Mouse (Mus musculus): ENCODE measurements at regions not wholly inside any gene's neighbourhood (a gene's known extent, or its start where the extent isn't known, plus 50 kb on each side); places are given as distances from the start of the nearest gene placed in this dataset.

DNA sequence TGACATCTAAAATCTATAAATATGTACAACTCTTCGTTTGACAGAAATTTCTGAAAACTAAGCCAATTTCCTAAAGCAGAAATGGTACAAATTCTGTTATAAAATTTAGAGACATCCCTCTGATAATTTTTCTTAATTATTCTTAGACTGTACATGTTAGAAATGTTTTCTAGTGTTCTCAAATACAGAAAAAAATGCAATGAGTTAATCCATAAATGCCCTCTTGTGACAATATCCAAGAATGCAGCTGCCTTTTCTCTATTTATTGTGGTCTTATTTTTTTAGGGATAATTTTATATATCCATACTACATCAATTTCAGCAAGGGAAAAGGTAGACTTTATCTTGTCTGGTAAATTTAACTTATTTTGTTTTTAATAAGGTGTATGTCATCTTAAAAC is 367.3 kb downstream of the Prkd1 start:
- no peak for TF ChIP-seq POLR2A (IDR thresholded peaks at IDR 0.05; ENCODE audit: control insufficient read depth in 1 of 2, insufficient read depth in 1 of 2, low read depth in 1 of 2, low read length in 2 of 2, poor library complexity in 1 of 2)
- TF ChIP-seq TAL1 (IDR thresholded peaks at IDR 0.05; ENCODE audit: low read length) = no peak
- TF ChIP-seq MXI1 (IDR thresholded peaks at IDR 0.05; ENCODE audit: low read depth, low read length) = no peak

All from MEL (cell line).